Mouse (Mus musculus) liver, embryonic 14.5 days (tissue): ENCODE data around the gene Wfikkn1.
A peak's percentile ranks its signal among the peaks of the same experiment; 100 is the strongest.

Source experiments
- CTCF ChIP-seq: IDR thresholded peaks from 2 replicates; pipeline ENCODE4 v1.5.1; 2016; ENCODE audit warnings: antibody characterized with exemption, low read depth, control low read depth
- EP300 ChIP-seq: IDR thresholded peaks from 2 replicates; pipeline ENCODE4 v1.6.1; 2016; ENCODE audit warnings: antibody characterized with exemption, low read depth

GRCm38 (mm10) chr17:25843636-25844395, 36.8 kb downstream of the Wfikkn1 start:
- TF ChIP-seq CTCF, result peak; percentile 13; the same call in 1 of the 2 replicates
- no peak for TF ChIP-seq EP300
